Mouse (Mus musculus): Measurements from ENCODE around the gene Dop1b. TPM values are rescaled to one million over a fixed set of nuclear protein-coding genes. Genes with fewer than 3 reads are reported as not detected.

Gene Dop1b
- total and polyA plus RNA-seq, 3 experiments: 0.90 to 4.5 (median 3.1) TPM

GRCm38 (mm10) chr16:93829526-93829925, 117.8 kb downstream of the Dop1b start:
- no peak overlapping the region for H3K4me2 ChIP-seq (ENCODE audit: insufficient read depth, low read depth, poor library complexity, severe bottlenecking)
- H3K27me3 ChIP-seq (replicated peaks): no peaks in the 10 kb centered on the region
- DNase-seq (ENCODE audit: extremely low read depth): no peak
- dilution Hi-C loops (cut with MboI; ENCODE audit: extremely low pct_ligation_motif_present, extremely low pct_unique_long_range_greater_than_20kb, low sequenced_read_pairs): no loop called here
- TF ChIP-seq ZC3H11A (IDR thresholded peaks at IDR 0.05; ENCODE audit: low read depth, low read length): no peak
- no peak for TF ChIP-seq ZMIZ1 (IDR thresholded peaks at IDR 0.05; ENCODE audit: low read depth, low read length)
- no peak for TF ChIP-seq SIN3A (IDR thresholded peaks at IDR 0.05; ENCODE audit: low read length)
- TF ChIP-seq JUN (IDR thresholded peaks at IDR 0.05; ENCODE audit: insufficient read depth, low read depth, low read length): no peak
- TF ChIP-seq RCOR1 (conservative IDR thresholded peaks at IDR 0.05; ENCODE audit: low read depth, low read length): no peak
- TF ChIP-seq HCFC1 (IDR thresholded peaks at IDR 0.05; ENCODE audit: low read depth, low read length): no peak
- no peak for TF ChIP-seq MXI1 (IDR thresholded peaks at IDR 0.05; ENCODE audit: low read depth, low read length)
- no peak for TF ChIP-seq E2F4 (IDR thresholded peaks at IDR 0.05; ENCODE audit: insufficient replicate concordance, low read depth, low read length)
- no peak for TF ChIP-seq ZNF384 (IDR thresholded peaks at IDR 0.05; ENCODE audit: low read depth, low read length)
- TF ChIP-seq USF2 (conservative IDR thresholded peaks at IDR 0.05; ENCODE audit: low read depth, low read length): no peak
- TF ChIP-seq ELF1 (IDR thresholded peaks at IDR 0.05; ENCODE audit: low read depth, low read length): no peak
- TF ChIP-seq ZKSCAN1 (IDR thresholded peaks at IDR 0.05; ENCODE audit: borderline replicate concordance, low read depth, low read length): no peak
- TF ChIP-seq JUND (conservative IDR thresholded peaks at IDR 0.05; ENCODE audit: low read depth, low read length): no peak
- no peak for TF ChIP-seq EP300 (IDR thresholded peaks at IDR 0.05; ENCODE audit: low read length)
- TF ChIP-seq MAZ (IDR thresholded peaks at IDR 0.05; ENCODE audit: low read depth, low read length): no peak
- TF ChIP-seq POLR2A (IDR thresholded peaks at IDR 0.05; ENCODE audit: low read depth, low read length): no peak
- no peak for TF ChIP-seq CHD1 (IDR thresholded peaks at IDR 0.05; ENCODE audit: low read depth, low read length)
- TF ChIP-seq TBP (conservative IDR thresholded peaks at IDR 0.05; ENCODE audit: low read depth, low read length): no peak
- TF ChIP-seq NELFE (IDR thresholded peaks at IDR 0.05; ENCODE audit: low read depth, low read length): no peak
- no peak overlapping the region for H3K9ac ChIP-seq (ENCODE audit: insufficient read depth, low read depth)
- in situ Hi-C loops (cut with MboI; ENCODE audit: low pct_ligation_motif_present, low pct_unique_long_range_greater_than_20kb, low sequenced_read_pairs): no loop called here
- peaks cover 20% of the 10 kb centered on the region for H3K79me2 ChIP-seq (replicated peaks; ENCODE audit: control insufficient read depth, extremely low read depth, insufficient read depth, poor library complexity, severe bottlenecking)
- no peak overlapping the region for H3K4me3 ChIP-seq (replicated peaks in 1 of 3; ENCODE audit: low read depth in 2 of 3, low read length in 2 of 3, poor library complexity in 1 of 3)
- peaks cover 10% of the 10 kb centered on the region for H3K9me3 ChIP-seq (replicated peaks; ENCODE audit: low read length)
- peaks cover 0 to 32% of the 10 kb centered on the region in 2 experiments; a peak in 2 of 4 replicates for H3K4me1 ChIP-seq (ENCODE audit: control insufficient read depth in 1 of 2, insufficient read depth in 2 of 2)
- H3K27ac ChIP-seq (ENCODE audit: insufficient read depth, low read depth): no peak overlapping the region
- H3K36me3 ChIP-seq (replicated peaks in 1 of 2; ENCODE audit: control insufficient read depth in 1 of 2, insufficient read depth in 1 of 2, low read length in 1 of 2): peaks cover 0 to 8% of the 10 kb centered on the region in 2 experiments

DNA sequence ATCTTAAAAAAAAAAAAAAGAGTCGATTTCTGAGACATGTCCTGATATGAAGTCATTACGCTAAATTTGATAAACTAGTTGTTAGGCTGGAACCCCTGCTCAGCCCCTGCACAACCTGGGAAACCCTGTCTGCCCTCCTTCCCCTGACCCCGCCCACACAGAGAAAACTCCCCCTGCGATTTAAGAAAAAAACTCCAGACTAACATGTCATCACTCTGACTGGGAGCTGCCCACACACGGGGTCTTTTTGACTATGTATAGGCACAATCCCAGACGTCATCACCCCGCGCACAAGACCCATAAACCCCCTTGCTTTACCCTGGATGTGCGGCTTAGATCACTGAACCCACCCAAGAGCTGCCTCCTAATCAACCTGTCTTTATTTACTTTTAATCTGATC, 118.4 kb downstream of the Dop1b start:
- H3K27ac ChIP-seq (ENCODE audit: insufficient read depth, low read depth): no peak overlapping the region
- H3K4me2 ChIP-seq (ENCODE audit: insufficient read depth, low read depth, poor library complexity, severe bottlenecking): no peak overlapping the region
- H3K79me2 ChIP-seq (replicated peaks; ENCODE audit: control insufficient read depth, extremely low read depth, insufficient read depth, poor library complexity, severe bottlenecking): peaks cover 25% of the 10 kb centered on the region
- peaks cover 0 to 38% of the 10 kb centered on the region in 2 experiments; a peak in 2 of 4 replicates for H3K4me1 ChIP-seq (ENCODE audit: control insufficient read depth in 1 of 2, insufficient read depth in 2 of 2)
- H3K4me3 ChIP-seq (replicated peaks in 1 of 3; ENCODE audit: low read depth in 2 of 3, low read length in 2 of 3, poor library complexity in 1 of 3): no peak overlapping the region
- dilution Hi-C loops (cut with MboI; ENCODE audit: extremely low pct_ligation_motif_present, extremely low pct_unique_long_range_greater_than_20kb, low sequenced_read_pairs): no loop called here
- DNase-seq (ENCODE audit: extremely low read depth): no peak
- H3K36me3 ChIP-seq (replicated peaks in 1 of 2; ENCODE audit: control insufficient read depth in 1 of 2, insufficient read depth in 1 of 2, low read length in 1 of 2): peaks cover 0 to 12% of the 10 kb centered on the region in 2 experiments
- TF ChIP-seq MXI1 (IDR thresholded peaks at IDR 0.05; ENCODE audit: low read depth, low read length) (no peak), SIN3A (IDR thresholded peaks at IDR 0.05; ENCODE audit: low read length) (no peak), TCF12 (IDR thresholded peaks at IDR 0.05; ENCODE audit: low read depth, low read length) (no peak), POLR2AphosphoS2 (IDR thresholded peaks at IDR 0.05; ENCODE audit: low read depth, low read length) (no peak), ELF1 (IDR thresholded peaks at IDR 0.05; ENCODE audit: low read depth, low read length) (no peak), RCOR1 (conservative IDR thresholded peaks at IDR 0.05; ENCODE audit: low read depth, low read length) (no peak), BHLHE40 (IDR thresholded peaks at IDR 0.05; ENCODE audit: low read depth, low read length) (no peak), MAX (IDR thresholded peaks at IDR 0.05; ENCODE audit: low read length) (no peak)
- peaks cover 10% of the 10 kb centered on the region for H3K9me3 ChIP-seq (replicated peaks; ENCODE audit: low read length)
- no peak overlapping the region for H3K9ac ChIP-seq (ENCODE audit: insufficient read depth, low read depth)
- H3K27me3 ChIP-seq (replicated peaks): no peaks in the 10 kb centered on the region
- in situ Hi-C loops (cut with MboI; ENCODE audit: low pct_ligation_motif_present, low pct_unique_long_range_greater_than_20kb, low sequenced_read_pairs): loop anchor here (10.0 kb wide), 1 partner anchor 45 kb away; no protein-coding TSS in a partner anchor
